Mouse (Mus musculus) forebrain, embryonic 11.5 days (tissue): Measurements from ENCODE around the gene Spaca4. TPM values are rescaled to one million over a fixed set of nuclear protein-coding genes. Genes with fewer than 3 reads are reported as not detected.

ENCODE experiments used
- ATAC-seq: fragments of 200-750 bp; cut with Nextera tagmentation; replicated peaks from 2 replicates; pipeline ENCODE4 v1.8.0; 2017; ENCODE audit warnings: moderate TSS enrichment; ENCODE audit not compliant: low FRiP score
- DNase-seq: peaks from one replicate; pipeline ENCODE4 v3.0.0-alpha.2; 2017; ENCODE audit warnings: low spot score
- H3K27ac ChIP-seq: fragments of 300-500 bp; sonication (generic); 2 replicates; pipeline ENCODE4 v1.5.1; 2014; ENCODE audit warnings: low read depth, low read length
- H3K27me3 ChIP-seq: fragments of 300-500 bp; sonication (generic); 2 replicates; pipeline ENCODE4 v1.6.1; 2014; ENCODE audit warnings: mild to moderate bottlenecking, low read length, mixed read lengths; ENCODE audit not compliant: control insufficient read depth, insufficient read depth
- H3K36me3 ChIP-seq: fragments of 300-500 bp; sonication (generic); 2 replicates; pipeline ENCODE4 v1.6.1; 2014; ENCODE audit warnings: mild to moderate bottlenecking, low read length, moderate library complexity, mixed read lengths; ENCODE audit not compliant: control insufficient read depth, insufficient read depth
- H3K4me1 ChIP-seq: fragments of 300-500 bp; sonication (generic); replicated peaks from 2 replicates; pipeline ENCODE4 v1.6.1; 2014; ENCODE audit warnings: low read length, mixed read lengths; ENCODE audit not compliant: control insufficient read depth, insufficient read depth
- H3K4me2 ChIP-seq: fragments of 300-500 bp; sonication (generic); 2 replicates; pipeline ENCODE4 v1.6.1; 2014; ENCODE audit warnings: low read depth, mild to moderate bottlenecking, low read length, moderate library complexity, mixed read lengths; ENCODE audit not compliant: severe bottlenecking
- H3K4me3 ChIP-seq: fragments of 300-500 bp; sonication (generic); 2 replicates; pipeline ENCODE4 v1.5.1; 2014; ENCODE audit warnings: low read depth, low read length
- H3K9ac ChIP-seq: fragments of 300-500 bp; sonication (generic); 2 replicates; pipeline ENCODE4 v1.6.1; 2014; ENCODE audit warnings: low read length
- H3K9me3 ChIP-seq: fragments of 300-500 bp; sonication (generic); 2 replicates; pipeline ENCODE4 v1.6.1; 2016; ENCODE audit warnings: low read length, mixed read lengths; ENCODE audit not compliant: control insufficient read depth
- WGBS: fragments of 180-500 bp; shearing (Covaris S2); extraction: QIAGEN DNeasy Blood & Tissue Kit; methylation state at CpG from one replicate; pipeline ENCODE4 v1.1.7; 2014; 5-methylcytosine and 5-hydroxymethylcytosine counted together
- polyA plus RNA-seq: library from polyadenylated mRNA; unstranded; fragments of >200 nt; fragmentation: Nextera tagmentation; extraction: Ambion mirVana; gene quantifications from 2 replicates; pipeline ENCODE4 v1.2.1, GENCODE M21; 2014

Gene Spaca4
- polyA plus RNA-seq, 1 experiment from 2014 or later, result not detected

- H3K4me2 ChIP-seq, result no peak within 1 kb of the TSS
- DNase-seq (no peak), ATAC-seq (no peak)
- 90% methylated on average over 50 of the region's 50 CpGs for WGBS
- no peaks in the 10 kb centered on the region for H3K9me3 ChIP-seq
- H3K9ac ChIP-seq, result no peak within 1 kb of the TSS
- peaks cover 6% of the 10 kb centered on the region for H3K27me3 ChIP-seq
- H3K27ac ChIP-seq, result no peak within 1 kb of the TSS
- H3K4me1 ChIP-seq, result no peaks in the 10 kb centered on the region
- H3K36me3 ChIP-seq, result no peaks in the 10 kb centered on the region
- H3K4me3 ChIP-seq, result no peak within 1 kb of the TSS
Observed at GRCm38 (mm10) chr7:45693921-45694591, 31.6 kb downstream of the Spaca4 start, which contains the start of gene Sec1. Sec1 (minus strand) TSS chr7:45694402.

- WGBS, result 92% methylated on average over 2 of the region's 2 CpGs
- Histone ChIP-seq H3K27ac (no peak overlapping the region), H3K4me1 (no peaks in the 10 kb centered on the region), H3K4me3 (no peak overlapping the region), H3K36me3 (no peaks in the 10 kb centered on the region), H3K9me3 (no peaks in the 10 kb centered on the region), H3K27me3 (no peaks in the 10 kb centered on the region), H3K9ac (no peak overlapping the region), H3K4me2 (no peak overlapping the region)
- ATAC-seq (no peak), DNase-seq (no peak)
Observed at GRCm38 (mm10) chr7:45692364-45692763, 33.2 kb downstream of the Spaca4 start.

- Histone ChIP-seq H3K27me3 (no peaks in the 10 kb centered on the region), H3K4me1 (no peaks in the 10 kb centered on the region), H3K4me2 (no peak overlapping the region), H3K36me3 (no peaks in the 10 kb centered on the region), H3K9ac (no peak overlapping the region), H3K4me3 (no peak overlapping the region), H3K9me3 (no peaks in the 10 kb centered on the region), H3K27ac (no peak overlapping the region)
- DNase-seq (no peak), ATAC-seq (no peak)
- WGBS, result 80% methylated on average over 11 of the region's 11 CpGs
Observed at GRCm38 (mm10) chr7:45689800-45690199, 35.8 kb downstream of the Spaca4 start.

- DNase-seq, result no peak
- H3K27me3 ChIP-seq, result no peaks in the 10 kb centered on the region
- H3K4me2 ChIP-seq, result no peak overlapping the region
- no peaks in the 10 kb centered on the region for H3K4me1 ChIP-seq
- no peak for ATAC-seq
- H3K27ac ChIP-seq, result no peak overlapping the region
- no peak overlapping the region for H3K4me3 ChIP-seq
- no peak overlapping the region for H3K9ac ChIP-seq
- H3K9me3 ChIP-seq, result no peaks in the 10 kb centered on the region
- no peaks in the 10 kb centered on the region for H3K36me3 ChIP-seq
- 71% methylated on average over 6 of the region's 6 CpGs for WGBS
Observed at GRCm38 (mm10) chr7:45689099-45689498, 36.5 kb downstream of the Spaca4 start.

GRCm38 (mm10) chr7:45686841-45687240, 38.8 kb downstream of the Spaca4 start:
- Histone ChIP-seq H3K4me3 (no peak overlapping the region), H3K27me3 (no peaks in the 10 kb centered on the region), H3K36me3 (no peaks in the 10 kb centered on the region), H3K27ac (no peak overlapping the region), H3K4me2 (no peak overlapping the region), H3K4me1 (no peaks in the 10 kb centered on the region; the same call in 1 of the 2 replicates), H3K9ac (no peak overlapping the region), H3K9me3 (no peaks in the 10 kb centered on the region)
- ATAC-seq (no peak), DNase-seq (no peak)
- WGBS, result 81% methylated on average over 3 of the region's 3 CpGs

GRCm38 (mm10) chr7:45685811-45686210, 39.8 kb downstream of the Spaca4 start:
- no peaks in the 10 kb centered on the region for H3K27me3 ChIP-seq
- DNase-seq, result no peak
- H3K4me3 ChIP-seq, result no peak overlapping the region
- no peaks in the 10 kb centered on the region for H3K9me3 ChIP-seq
- 65% methylated on average over 10 of the region's 10 CpGs for WGBS
- no peaks in the 10 kb centered on the region for H3K36me3 ChIP-seq
- H3K9ac ChIP-seq, result no peak overlapping the region
- no peak overlapping the region for H3K4me2 ChIP-seq
- ATAC-seq, result no peak
- no peak overlapping the region for H3K27ac ChIP-seq
- H3K4me1 ChIP-seq, result no peaks in the 10 kb centered on the region; the same call in 1 of the 2 replicates

GRCm38 (mm10) chr7:45683396-45684050, 42.1 kb downstream of the Spaca4 start, which contains the start of gene Ntn5:
Ntn5 (plus strand) TSS chr7:45684022.
- Histone ChIP-seq H3K4me3 (no peak within 1 kb of the TSS), H3K27me3 (no peaks in the 10 kb centered on the region), H3K9me3 (no peaks in the 10 kb centered on the region), H3K9ac (peak within 1 kb of the TSS; percentile 20; the same call in 1 of the 2 replicates), H3K4me1 (no peaks in the 10 kb centered on the region; the same call in 1 of the 2 replicates), H3K4me2 (peak within 1 kb of the TSS; percentile 26; the same call in 1 of the 2 replicates), H3K36me3 (no peaks in the 10 kb centered on the region), H3K27ac (no peak within 1 kb of the TSS)
- WGBS, result 79% methylated on average over 7 of the region's 7 CpGs
- no peak for DNase-seq
- ATAC-seq, result no peak

GRCm38 (mm10) chr7:45682144-45683126, 43.2 kb downstream of the Spaca4 start:
- Histone ChIP-seq H3K4me1 (no peaks in the 10 kb centered on the region; the same call in 1 of the 2 replicates), H3K27ac (no peak overlapping the region), H3K9ac (peak overlapping the region; percentile 54), H3K4me2 (peak overlapping the region; percentile 26; the same call in 1 of the 2 replicates), H3K9me3 (no peaks in the 10 kb centered on the region), H3K27me3 (no peaks in the 10 kb centered on the region), H3K36me3 (no peaks in the 10 kb centered on the region), H3K4me3 (peak overlapping the region; percentile 11; the same call in 1 of the 2 replicates)
- 31% methylated on average over 14 of the region's 14 CpGs for WGBS
- DNase-seq, result peak; percentile 95
- peak; percentile 87 for ATAC-seq
